Mouse (Mus musculus) layer of hippocampus, adult 9-11 months (tissue): ENCODE measurements at regions not wholly inside any gene's neighbourhood (a gene's known extent, or its start where the extent isn't known, plus 50 kb on each side); places are given as distances from the start of the nearest gene placed in this dataset.

Source experiments
- DNase-seq: peaks from one replicate; pipeline ENCODE4 v3.0.0; 2022

DNA sequence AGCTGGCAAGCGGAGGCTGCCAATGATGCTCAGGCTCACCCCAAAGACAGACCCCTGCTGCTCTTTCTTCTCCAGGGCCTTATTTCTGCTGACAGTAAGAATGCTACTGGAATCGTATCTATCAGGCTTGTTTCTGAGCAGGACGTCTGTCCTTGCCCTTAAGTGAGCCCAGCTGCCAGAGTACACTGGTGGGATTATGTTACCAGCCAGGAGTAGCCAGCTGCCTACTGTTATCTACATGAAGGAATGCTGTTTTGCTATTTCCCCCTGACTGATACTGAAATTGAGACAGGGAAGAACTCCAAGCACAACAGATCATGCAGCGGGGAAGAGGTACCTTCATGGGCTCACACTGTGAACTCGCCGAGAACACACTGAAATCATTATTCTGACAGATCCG, 228.2 kb upstream of the Rasgrp1 start:
- DNase-seq = no peak

DNA sequence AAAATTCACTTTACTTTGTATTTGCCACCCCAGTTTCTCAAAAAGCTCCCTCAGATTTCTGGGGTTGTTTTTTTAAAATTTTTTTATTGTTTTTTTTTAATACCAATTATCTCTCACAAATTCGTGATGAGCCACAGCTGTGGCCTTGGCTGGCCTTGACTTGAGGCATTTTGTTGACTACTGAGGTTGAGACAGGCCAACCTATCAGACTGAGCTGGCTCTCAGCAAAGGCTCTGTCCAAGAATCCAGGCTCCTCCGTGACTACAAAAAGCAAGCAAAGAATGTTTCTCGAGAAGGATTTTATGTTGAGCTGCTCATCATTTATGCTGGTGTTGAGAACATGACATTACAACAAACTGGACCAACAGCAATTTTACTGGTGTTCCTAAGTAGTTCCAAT, 244.6 kb upstream of the Rasgrp1 start:
- no peak for DNase-seq

DNA sequence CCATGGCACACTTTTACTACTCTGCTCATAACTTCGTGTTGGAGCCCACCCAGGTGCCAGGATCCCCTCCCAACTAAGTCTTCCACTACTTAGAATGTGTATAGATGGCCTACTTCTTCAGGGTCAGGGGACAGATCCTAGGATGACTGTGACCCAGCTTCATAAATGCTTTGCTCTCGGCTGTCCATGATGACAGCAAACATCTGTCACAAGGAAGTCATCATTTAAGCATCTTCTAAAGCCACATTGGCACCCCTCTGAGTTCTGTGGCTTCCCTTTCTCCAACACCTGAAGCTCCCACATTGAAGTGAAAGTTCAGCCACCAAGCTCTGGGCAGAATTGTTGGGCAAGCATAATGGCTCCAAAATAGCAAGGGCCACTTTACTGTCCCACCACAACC, 252.2 kb upstream of the Rasgrp1 start:
- DNase-seq = no peak

DNA sequence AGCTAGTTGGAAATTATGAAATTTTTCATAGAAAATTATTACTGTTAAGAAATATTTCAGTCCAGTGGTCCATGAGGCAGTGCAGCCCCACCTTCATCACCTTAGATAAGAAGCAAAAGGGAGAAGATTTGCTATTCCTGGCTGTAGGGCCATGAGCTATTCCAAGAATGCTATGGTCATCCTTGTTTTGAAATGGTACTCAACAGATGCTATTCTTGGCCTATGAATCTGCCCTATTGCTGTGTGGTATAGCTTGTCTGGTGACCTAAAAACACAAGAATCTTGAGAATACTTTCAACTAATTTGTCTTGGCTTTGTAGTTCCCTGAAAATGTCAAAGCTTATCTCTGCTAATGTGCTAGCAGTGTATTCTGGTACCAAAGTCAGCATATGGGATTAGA, 254.8 kb upstream of the Rasgrp1 start:
- DNase-seq = no peak

DNA sequence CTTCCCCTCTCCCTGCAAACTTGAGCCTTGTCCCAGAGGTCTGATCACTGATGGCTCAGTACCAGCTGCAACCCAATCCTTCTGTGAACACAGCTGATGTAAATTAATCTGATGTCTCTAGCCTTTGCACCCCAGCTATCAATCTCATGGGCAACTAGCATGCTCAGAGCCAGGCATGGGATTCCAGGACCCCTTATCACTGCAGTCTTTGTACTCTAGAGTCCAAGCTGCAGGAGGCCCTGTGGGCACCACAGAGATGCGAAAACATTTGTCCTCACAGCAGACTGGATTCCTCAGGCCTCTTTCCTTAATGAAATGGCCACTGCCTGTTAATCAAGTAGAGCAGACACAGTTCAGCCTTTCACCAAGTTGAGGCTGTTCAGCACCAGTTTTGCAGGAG, 272.0 kb upstream of the Rasgrp1 start:
- DNase-seq = no peak

DNA sequence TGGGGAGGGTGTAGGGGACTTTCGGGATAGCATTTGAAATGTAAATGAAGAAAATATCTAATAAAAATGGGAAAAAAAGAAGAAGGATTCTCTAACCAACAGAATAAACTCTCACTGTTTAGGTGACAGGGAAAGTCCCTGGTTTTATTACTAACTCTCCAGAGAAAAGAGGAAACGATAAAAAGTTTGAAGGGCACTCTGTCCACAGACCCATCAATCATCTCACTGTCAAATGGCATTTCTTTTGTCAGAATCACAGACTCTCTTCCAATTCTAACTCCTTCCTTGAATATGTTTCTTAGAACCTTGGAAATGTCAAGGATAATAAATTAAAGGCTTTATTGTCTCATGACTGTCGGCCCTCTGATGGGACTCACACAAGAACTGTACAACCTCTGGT, 275.3 kb upstream of the Rasgrp1 start:
- DNase-seq = no peak

DNA sequence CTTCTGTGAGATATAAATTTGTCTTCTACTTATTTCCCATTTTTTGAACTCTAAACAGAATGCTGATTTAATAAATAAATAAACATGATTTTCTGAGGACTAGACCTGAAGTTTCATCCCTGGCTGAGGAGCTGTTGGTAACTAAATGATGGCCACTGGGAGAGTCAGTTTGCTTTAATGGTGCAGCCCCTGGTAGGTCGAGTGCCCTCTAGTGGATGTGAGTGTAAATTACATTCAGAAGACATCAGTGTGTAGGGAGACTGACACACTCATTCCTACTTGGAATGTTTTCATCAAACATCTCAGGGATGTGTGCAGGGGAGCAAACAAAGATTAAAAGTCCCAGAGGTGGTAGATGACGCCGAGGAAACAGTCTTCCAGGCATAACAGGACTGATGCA, 281.2 kb upstream of the Rasgrp1 start:
- no peak for DNase-seq

DNA sequence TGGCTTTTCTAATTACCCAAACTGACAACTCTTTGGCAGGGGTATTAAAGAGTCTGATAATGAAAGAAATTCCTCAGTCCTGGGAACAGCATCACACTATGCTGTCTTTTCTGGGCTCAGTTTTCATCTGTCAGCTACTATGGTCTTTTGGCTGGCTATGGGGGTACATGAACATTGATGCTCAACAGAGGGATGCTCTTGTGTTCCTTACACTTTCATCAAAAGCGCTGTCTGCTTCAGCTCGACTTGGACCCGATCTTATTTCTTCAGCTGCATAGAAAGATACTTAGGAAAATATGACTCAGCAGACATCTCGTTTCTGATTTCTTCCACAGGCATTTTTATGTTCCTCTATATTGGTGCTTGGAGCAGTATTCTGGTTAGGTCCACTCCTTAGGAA, 292.1 kb upstream of the Rasgrp1 start:
- DNase-seq = no peak

DNA sequence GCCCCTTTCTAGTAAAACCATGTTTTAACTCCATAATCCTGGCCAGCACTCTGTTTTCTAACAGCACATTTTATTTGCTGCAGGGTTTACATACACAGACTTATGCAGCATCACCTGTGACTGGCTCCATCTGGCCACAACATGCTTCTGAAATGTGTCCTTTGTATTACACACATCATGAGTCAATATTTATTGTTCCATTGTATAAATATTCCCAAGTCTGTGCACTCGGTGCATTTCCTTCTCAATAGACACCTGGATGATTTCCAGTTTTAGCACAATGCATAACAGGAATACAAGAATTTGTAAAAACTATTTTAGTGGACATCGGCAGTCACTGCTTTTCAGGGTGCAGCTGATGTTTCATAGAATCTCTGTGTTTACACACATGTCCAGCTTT, 294.6 kb upstream of the Rasgrp1 start:
- DNase-seq = no peak

DNA sequence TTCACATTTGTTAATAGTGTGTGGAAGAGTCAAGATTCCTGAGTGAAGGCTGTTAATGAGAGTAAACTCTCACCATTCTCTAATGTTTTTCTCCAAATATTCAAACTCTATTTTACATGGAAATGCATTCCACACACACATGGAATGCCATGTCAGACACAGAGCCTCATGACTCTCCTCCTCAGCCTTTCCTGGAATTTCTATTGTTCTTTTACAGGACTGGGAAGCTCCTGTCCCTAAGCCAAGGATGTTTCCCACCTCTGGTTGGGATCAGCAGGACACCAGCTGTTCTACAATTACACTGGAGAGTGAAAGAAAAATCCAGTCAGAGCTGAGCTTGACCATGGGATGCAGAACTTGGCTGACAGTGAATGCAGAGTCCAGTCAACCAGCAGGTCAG, 309.3 kb upstream of the Rasgrp1 start:
- no peak for DNase-seq

DNA sequence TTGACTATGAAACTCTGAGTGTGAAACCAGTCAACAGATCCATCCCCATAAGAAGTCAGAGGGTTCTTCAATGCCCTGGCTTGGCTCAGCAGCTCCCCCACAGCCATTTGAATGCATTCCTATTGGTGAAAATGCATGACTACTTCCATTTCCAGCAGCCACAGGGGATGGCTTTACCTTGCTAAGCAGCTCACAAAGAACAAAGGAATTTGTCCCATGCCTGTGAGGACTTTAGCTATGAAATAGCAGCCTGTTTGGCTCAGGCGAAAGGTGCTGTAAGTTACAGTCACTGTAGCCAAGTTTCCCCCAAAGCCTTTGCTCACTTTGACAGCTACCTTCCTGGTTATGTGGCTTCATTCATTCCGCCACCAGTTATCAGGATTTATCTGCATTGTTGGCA, 309.8 kb upstream of the Rasgrp1 start:
- no peak for DNase-seq

DNA sequence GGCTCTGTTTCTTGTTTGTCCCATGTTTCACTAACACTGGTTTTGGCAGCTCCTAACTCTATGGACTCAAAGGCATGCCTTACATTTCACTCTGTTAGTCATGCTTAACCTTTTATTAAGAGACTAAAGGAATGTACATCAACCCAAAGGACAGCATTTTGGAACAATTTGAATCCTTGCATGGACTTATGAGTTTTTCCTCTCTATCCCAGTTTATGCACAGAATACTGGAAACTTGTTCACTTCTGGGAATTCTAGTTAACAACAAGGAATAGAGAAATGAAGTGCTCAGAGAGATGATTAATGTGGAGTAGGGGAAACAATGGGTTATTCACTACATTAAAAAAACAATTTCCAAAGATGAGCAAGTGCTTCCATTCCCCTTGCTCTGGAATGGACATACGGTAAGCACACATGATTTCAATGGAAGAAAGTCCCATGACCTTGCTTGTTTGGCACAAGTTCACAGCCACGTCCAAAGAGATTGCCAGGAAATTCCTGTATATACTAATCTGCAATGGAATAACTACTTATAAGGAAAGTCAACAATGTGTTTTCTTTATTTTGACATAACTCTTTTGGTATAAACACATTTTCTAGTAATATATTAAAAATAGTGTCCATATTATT, 313.9 kb upstream of the Rasgrp1 start:
- DNase-seq = no peak

DNA sequence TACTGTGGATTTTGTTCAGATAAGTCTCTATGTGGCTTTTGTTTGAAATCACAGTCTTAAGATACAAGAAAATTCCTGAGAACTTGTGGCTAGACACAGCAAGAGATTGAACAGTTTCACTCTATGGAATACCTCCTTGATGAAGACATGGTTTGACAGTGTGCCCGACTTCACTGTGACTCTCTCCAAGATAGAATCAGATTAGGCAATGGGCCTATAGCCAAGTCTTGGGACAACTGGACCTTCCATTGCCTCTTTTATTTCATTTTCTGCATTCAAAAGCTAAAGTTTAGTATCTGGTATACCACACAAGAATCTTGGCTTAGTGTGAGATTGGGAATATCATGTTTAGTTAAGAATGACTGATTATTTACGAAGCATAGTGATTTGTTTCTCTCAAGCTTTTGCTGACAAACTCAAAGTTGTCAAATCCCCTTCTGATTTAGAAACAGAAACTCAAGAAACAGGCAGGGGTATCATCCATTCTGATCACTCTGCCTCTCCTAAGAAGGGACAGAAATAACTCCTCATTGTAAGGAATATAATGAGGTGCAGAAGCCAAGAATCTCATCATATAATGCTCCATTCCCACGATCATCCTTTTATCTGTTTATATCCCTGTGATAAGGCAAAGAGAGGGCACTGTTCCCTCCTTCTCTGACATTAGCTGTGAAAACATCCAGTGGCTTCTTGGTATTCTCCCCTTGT, 317.6 kb upstream of the Rasgrp1 start:
- DNase-seq = no peak

DNA sequence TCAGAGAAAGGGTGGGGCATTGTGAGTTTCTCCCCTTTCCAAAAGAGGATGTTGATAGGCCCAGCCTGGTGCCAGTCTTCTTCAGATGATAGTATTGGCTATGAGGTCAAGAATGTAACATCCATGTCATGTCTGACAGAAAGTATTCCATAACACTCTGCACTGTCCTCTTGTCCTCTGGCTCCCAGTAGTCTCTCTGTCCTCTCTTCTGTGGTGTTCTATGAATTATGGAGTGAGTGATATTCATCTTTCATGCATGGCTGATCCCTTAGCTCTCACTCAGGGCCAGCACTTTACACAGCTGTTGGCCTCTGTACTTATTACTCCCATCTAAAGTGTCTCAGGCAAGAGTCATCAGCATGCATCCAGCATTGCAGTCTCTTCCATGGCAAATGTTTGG, 319.9 kb upstream of the Rasgrp1 start:
- no peak for DNase-seq

DNA sequence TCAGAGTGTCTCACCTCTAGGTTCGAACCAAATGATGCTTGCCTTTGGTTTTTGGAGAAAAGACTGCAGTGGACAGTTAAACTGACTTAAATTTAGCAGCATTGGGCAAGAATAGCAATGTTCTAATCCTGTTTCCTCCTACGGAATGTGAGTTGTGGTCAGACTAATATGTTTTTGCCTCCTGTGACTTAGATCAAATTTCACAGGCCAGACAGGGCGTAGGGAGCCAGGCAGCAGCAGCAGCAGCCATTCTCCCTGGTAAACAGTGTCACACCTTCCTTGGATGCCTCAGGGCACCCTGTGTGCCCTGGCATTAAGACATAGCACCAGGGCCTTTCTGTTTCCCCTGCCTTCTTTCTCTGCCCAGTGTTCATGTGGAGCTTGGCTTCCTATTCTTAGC, 323.7 kb upstream of the Rasgrp1 start:
- DNase-seq = no peak

DNA sequence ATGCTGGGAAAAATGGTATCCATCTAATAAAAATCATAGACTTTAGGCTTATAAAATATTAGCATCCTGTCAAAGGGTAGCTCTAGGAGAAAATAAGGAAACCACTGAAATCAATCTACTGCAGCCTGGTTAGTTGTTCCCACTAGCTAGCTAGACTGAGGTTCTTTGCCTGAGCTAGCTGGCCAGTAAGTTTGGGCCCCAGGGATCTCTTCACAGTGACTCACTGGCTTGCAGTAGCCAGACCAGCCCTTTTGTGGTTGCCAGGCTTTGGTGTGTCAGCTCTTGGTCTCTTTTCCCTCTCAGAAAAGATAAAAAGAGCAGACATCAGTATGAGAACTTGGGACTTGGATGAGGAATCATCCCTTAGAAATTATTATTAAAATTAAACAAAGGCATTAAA, 325.3 kb upstream of the Rasgrp1 start:
- no peak for DNase-seq

DNA sequence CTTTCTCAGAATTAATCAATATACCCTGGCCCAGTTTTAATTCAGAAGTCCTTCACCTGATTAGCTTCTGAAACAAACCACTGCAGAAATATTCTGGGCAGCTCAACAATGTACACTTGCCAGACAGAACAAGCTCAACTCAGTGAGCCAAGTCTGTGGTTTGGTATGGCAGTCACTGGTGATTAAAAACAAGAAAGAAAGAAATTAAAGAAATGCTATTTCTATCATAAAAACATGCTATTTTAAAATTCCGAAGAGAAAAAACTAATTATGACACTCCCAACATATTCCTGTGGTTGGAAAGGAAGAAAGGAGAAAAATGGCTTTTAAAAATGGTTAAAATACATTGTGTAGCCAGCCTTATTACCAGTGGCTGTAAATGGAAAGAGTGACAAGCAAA, 332.1 kb upstream of the Rasgrp1 start:
- no peak for DNase-seq

DNA sequence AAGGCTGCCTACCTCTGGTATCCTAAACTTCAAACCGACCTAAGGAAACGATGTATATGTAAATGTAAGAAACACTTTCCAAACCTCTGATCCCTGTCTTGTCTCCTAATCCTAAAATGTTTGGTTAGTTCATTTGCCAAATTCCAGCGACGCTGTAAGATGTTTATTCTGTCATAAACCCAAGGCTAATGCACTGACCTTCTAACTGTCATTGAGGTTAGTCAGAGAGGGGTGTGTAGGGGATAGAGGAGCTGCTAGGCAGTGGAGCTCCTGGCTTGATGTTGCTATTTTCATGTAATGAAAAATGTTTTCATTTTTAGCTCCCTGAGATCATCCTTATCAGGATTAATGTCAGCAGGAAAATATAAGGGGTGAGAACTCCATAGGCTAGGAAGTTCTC, 335.8 kb upstream of the Rasgrp1 start:
- DNase-seq = no peak

DNA sequence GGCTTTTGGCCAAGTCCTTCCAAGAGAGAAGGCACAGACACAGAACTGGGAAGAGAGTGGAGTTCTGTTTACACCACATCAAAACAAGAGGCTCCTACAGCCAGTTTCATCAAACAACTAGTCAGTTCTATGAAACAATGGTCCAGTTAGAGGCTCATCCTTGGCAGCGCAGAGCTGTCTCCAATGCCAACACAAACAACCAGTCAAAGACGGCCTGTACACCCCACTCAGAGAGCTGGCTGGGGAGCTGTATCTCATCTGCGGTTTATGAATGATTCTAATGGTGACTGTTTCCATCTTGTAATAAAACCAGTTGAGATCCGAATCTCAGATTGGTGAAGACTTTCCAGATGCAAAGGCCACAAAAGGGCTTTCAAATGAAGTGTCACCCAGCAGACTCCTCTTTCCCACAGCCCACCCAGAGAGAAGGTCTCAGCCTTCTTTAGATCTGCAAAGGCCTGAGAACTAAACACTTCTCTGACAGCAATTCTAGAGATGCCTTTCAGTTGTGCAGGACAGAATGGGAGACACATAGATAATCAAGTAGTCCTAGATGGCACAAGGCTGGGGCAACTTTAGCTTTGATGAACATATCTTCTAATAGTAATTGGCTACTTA, 343.1 kb upstream of the Rasgrp1 start:
- DNase-seq = peak; percentile 64

DNA sequence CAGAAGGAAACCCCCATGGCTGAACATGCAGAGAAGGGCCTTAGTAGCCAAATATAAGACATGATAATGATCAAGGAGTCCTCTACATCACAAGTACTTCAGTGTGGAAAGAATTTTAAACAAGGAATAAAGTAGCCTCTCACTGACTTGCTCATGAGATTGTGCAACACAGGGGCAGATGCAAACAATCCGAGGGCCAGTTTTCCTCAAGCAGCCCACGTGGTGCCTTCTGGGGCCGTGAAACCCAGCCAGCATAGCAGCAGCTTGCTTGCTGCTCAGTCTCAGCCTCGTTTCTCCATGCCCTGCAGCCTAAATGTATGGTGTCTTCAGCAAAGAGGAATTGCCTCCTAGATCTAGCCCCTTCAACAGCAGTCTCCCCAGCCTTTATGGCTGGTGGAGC, 350.7 kb upstream of the Rasgrp1 start:
- no peak for DNase-seq

DNA sequence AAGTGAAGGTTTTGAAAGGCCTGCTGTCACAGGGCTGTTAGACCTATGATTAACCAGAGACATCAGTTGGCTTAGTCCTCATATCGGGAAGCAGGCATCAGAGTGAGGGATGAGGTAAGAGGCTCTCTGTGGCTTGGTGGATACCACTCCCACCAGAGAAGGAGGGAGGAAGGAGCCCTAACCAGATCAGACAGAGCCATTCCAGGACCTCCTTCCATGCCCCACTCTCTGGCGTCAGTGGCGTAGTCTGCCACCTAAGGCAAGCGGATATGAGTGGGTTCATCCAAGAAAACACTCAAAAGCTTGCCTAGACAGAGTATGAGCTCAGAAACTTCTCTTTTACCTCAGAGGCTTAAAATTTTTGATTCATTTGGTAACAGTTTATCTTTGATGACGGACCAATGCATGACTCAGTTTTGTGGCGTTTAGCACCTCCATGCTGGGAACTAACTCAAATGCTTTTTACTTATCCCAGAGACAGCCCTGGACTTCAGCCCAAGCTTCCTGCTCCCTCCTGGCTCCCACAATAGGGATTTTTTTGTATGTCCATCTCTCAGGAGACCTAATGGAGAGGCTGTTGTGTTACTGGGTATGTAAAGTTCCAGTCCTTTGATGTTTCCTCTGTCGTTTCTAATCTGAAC, 367.5 kb upstream of the Rasgrp1 start:
- DNase-seq = no peak

DNA sequence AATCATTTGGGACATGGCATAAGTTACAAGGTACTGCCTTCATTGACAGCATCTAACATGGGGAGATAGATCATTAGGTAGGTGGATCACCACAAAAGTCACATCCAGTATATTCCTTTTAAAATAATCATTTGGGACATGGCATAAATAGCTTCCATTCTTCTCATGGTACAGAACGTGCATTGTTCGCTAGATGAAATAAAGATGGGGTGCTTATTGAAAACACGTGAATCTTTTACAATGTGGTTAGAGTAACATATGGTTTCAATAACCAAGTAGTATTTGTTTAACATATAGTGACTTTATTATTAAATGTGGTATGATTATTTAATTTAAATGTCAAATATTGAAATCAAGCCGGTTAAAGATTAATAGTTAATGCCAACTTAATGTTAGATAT, 381.3 kb upstream of the Rasgrp1 start:
- DNase-seq = no peak

DNA sequence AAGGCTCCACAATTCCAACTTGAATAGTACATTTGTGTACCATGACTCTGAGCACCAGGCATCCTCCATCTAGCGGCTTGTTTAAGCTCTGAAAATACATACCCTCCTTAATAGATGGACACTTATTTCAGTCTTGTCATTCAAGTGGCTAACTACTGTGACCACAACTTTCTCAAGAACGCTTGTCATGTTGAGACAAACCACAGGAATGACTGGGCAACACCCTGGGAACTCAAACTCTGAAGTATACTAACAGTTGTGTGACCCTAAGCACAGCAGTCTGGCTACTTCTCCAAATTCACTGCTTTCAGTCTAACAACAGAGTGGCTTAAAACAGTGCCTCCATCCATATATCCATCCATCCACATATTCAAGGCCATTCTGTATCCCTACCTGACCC, 380.4 kb upstream of the Thbs1 start:
- no peak for DNase-seq

DNA sequence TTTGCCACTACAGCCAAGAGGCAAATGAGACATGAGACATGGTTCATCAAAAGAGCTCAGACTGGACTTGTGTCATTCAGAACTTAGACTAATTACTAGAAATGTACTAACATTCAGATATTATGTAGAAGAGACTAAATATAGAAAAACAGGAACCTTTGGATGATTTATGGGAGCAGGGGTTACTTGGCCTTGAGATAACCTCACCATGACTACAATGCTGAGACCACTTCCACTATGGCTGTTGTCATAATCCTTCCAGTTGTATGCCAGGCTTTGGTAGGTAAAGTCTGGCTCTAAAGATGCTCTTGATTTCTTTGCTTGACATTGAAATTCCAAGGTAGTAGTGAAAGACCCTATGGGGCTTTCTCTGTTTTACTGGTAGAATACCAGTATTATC, 369.3 kb upstream of the Thbs1 start:
- no peak for DNase-seq
